ENCODE assay signal across 10 mouse cellular contexts in genomic region chr11:73326485-73326886, GRCm38 (mm10). TPM values are rescaled to one million over a fixed set of nuclear protein-coding genes. Genes with fewer than 3 reads are reported as not detected.
DNase-seq lines count a peak whose midpoint lies in the region; ATAC-seq and TF ChIP-seq lines count a peak whose summit lies in the region.
"Had no signal": no experiment of that assay in that cellular context is flagged by ENCODE, and none has a peak within 500 bp of the region (broad histone marks: within the 10 kb centered on the region; RNA-seq: fewer than 3 reads in every experiment).

No protein-coding gene starts in this region.

- H3K27me3 ChIP-seq in limb, embryonic 14.5 days (ENCODE audit: control insufficient read depth, insufficient read depth, low read length): no peaks in the 10 kb centered on the region
- no peaks in the 10 kb centered on the region for H3K27me3 ChIP-seq in small intestine, adult 2 months (ENCODE audit: control insufficient read depth, insufficient read depth, low read length)

- TF ChIP-seq POLR2A in limb, embryonic 14.5 days (IDR thresholded peaks at IDR 0.05; ENCODE audit: borderline replicate concordance, extremely low read depth, insufficient read depth, insufficient read length): no peak
- TF ChIP-seq POLR2A in small intestine, adult 2 months (IDR thresholded peaks at IDR 0.05; ENCODE audit: low read depth, low read length): no peak

- H3K4me1 ChIP-seq in limb, embryonic 14.5 days (ENCODE audit: control insufficient read depth, insufficient read depth, low read length): no peaks in the 10 kb centered on the region
- peaks cover 5% of the 10 kb centered on the region; the same call in 1 of the 2 replicates for H3K4me1 ChIP-seq in small intestine, adult 2 months (ENCODE audit: control insufficient read depth, insufficient read depth, insufficient read length, low read length)

- peak overlapping the region; percentile 10; the same call in 1 of the 2 replicates for H3K27ac ChIP-seq in left cerebral cortex, adult 2 months
- no peak overlapping the region for H3K27ac ChIP-seq in limb, embryonic 14.5 days (replicated peaks; ENCODE audit: low read depth, low read length)
- peak overlapping the region; percentile 69 for H3K27ac ChIP-seq in small intestine, adult 2 months (ENCODE audit: insufficient read depth, low read depth, low read length)

- no peak for ATAC-seq in limb, embryonic 14.5 days (ENCODE audit: low FRiP score, low read depth)
- no peak for ATAC-seq in megakaryocyte-erythroid progenitor cell, adult 5-6 weeks (replicated peaks; ENCODE audit: low FRiP score, low TSS enrichment, poor library complexity, severe bottlenecking)
- ATAC-seq: forebrain, embryonic 16.5 days had no signal

- H3K9me3 ChIP-seq in limb, embryonic 14.5 days (ENCODE audit: control insufficient read depth, low read length): no peaks in the 10 kb centered on the region

- 20% methylated on average over 12 of the region's 12 CpGs for WGBS in limb, embryonic 14.5 days
- WGBS in small intestine, adult 2 months: 6% methylated on average over 12 of the region's 12 CpGs

- no peak for TF ChIP-seq CTCF in left cerebral cortex, adult 2 months (IDR thresholded peaks at IDR 0.05)
- no peak for TF ChIP-seq CTCF in small intestine, adult 2 months (IDR thresholded peaks at IDR 0.05; ENCODE audit: extremely low read depth, insufficient read length, insufficient replicate concordance, low read depth, low read length)

- intact Hi-C loops in left cerebral cortex, adult 2 months (cut with DNase I): no loop called here
- intact Hi-C loops in left cerebral cortex, postnatal 36 days (cut with DNase I): no loop called here
- intact Hi-C loops in left cerebral cortex, postnatal 14 days (cut with DNase I): no loop called here

- H3K36me3 ChIP-seq in limb, embryonic 14.5 days (ENCODE audit: control insufficient read depth, insufficient read depth, low read length): no peaks in the 10 kb centered on the region
- peaks cover under 1% of the 10 kb centered on the region; the same call in 1 of the 2 replicates for H3K36me3 ChIP-seq in small intestine, adult 2 months (ENCODE audit: control insufficient read depth, insufficient read depth, low read length)

- H3K9ac ChIP-seq in limb, embryonic 14.5 days (ENCODE audit: low read depth, low read length, severe bottlenecking): 0 out of 2 replicates have a peak overlapping the region, but pooled peaks have one; percentile 21

- H3K4me2 ChIP-seq in limb, embryonic 14.5 days (replicated peaks; ENCODE audit: low read depth, low read length, severe bottlenecking): 0 out of 2 replicates have a peak overlapping the region, but pooled peaks have one; percentile 3

- no peak for DNase-seq in left cerebral cortex, adult 2 months (ENCODE audit: extremely low spot score in 1 of 2, low spot score in 2 of 2)
- no peak for DNase-seq in left cerebral cortex, postnatal 36 days (ENCODE audit: low spot score in 2 of 2)
- peak; percentile 27 for DNase-seq in fibroblast of lung, adult 2 months (ENCODE audit: low read depth)
- DNase-seq in limb, embryonic 14.5 days (ENCODE audit: low spot score): no peak
- DNase-seq in left cerebral cortex, postnatal 14 days (ENCODE audit: low spot score in 2 of 2): no peak
- no peak for DNase-seq in layer of hippocampus, adult 9-10 months (ENCODE audit: low spot score)
- DNase-seq: thymus, adult 2 months had no signal

- no peak overlapping the region; the same call in 1 of the 2 replicates for H3K4me3 ChIP-seq in left cerebral cortex, adult 2 months
- H3K4me3 ChIP-seq in limb, embryonic 14.5 days (replicated peaks; ENCODE audit: low read length): no peak overlapping the region
- no peak overlapping the region for H3K4me3 ChIP-seq in small intestine, adult 2 months (ENCODE audit: low read depth, low read length)

RNA-seq across cellular contexts. Expression of gene Aspa, which starts 2.9 kb away (rescaled TPM):
- 10 to 100 TPM in 1 of 2 experiments, 1 to 10 TPM in 1; 8.9 to 10.4 TPM for total RNA-seq in left cerebral cortex, adult 2 months (2021)
- total RNA-seq in left cerebral cortex, postnatal 36 days (2021): 10 to 100 TPM; 12.0 to 17.3 TPM
- polyA plus RNA-seq in limb, embryonic 14.5 days (2012; rRNA removed): 1.1 TPM in 2 replicates
- 0.76 and 1.0 TPM in 2 replicates for polyA plus RNA-seq in limb, embryonic 14.5 days (2014; fragmentation: Nextera tagmentation; extraction: Ambion mirVana)
- polyA plus RNA-seq in small intestine, adult 2 months (2012; rRNA removed): 1.4 and 9.3 TPM in 2 replicates
- 1 to 10 TPM; 3.2 to 4.0 TPM for total RNA-seq in left cerebral cortex, postnatal 14 days (2021)
- not detected in 2 replicates for total RNA-seq in megakaryocyte-erythroid progenitor cell, adult 5-6 weeks (2014; fragmentation: Nextera tagmentation)
- 3.0 and 10.2 TPM in 2 replicates for total RNA-seq in megakaryocyte-erythroid progenitor cell, adult 5-6 weeks (2017)

RNA-seq across cellular contexts. Expression of gene Gm49340, which starts 3.1 kb away (rescaled TPM):
- total RNA-seq in left cerebral cortex, adult 2 months (2021): not detected
- not detected for total RNA-seq in left cerebral cortex, postnatal 36 days (2021)
- not detected in 2 replicates for polyA plus RNA-seq in limb, embryonic 14.5 days (2012; rRNA removed)
- polyA plus RNA-seq in limb, embryonic 14.5 days (2014; fragmentation: Nextera tagmentation; extraction: Ambion mirVana): not detected in 2 replicates
- not detected in 2 replicates for polyA plus RNA-seq in small intestine, adult 2 months (2012; rRNA removed)
- not detected for total RNA-seq in left cerebral cortex, postnatal 14 days (2021)
- not detected in 2 replicates for total RNA-seq in megakaryocyte-erythroid progenitor cell, adult 5-6 weeks (2014; fragmentation: Nextera tagmentation)
- total RNA-seq in megakaryocyte-erythroid progenitor cell, adult 5-6 weeks (2017): not detected in 2 replicates
- polyA plus RNA-seq: forebrain, embryonic 16.5 days; thymus, adult 2 months had no signal

RNA-seq across cellular contexts. Expression of gene Spata22, which starts 3.1 kb away (rescaled TPM):
- not detected for total RNA-seq in left cerebral cortex, adult 2 months (2021)
- not detected for total RNA-seq in left cerebral cortex, postnatal 36 days (2021)
- polyA plus RNA-seq in limb, embryonic 14.5 days (2012; rRNA removed): not detected in 2 replicates
- polyA plus RNA-seq in limb, embryonic 14.5 days (2014; fragmentation: Nextera tagmentation; extraction: Ambion mirVana): not detected in 2 replicates
- polyA plus RNA-seq in small intestine, adult 2 months (2012; rRNA removed): not detected in 2 replicates
- total RNA-seq in left cerebral cortex, postnatal 14 days (2021): not detected
- total RNA-seq in megakaryocyte-erythroid progenitor cell, adult 5-6 weeks (2014; fragmentation: Nextera tagmentation): not detected in 2 replicates
- total RNA-seq in megakaryocyte-erythroid progenitor cell, adult 5-6 weeks (2017): not detected in 2 replicates
- polyA plus RNA-seq: forebrain, embryonic 16.5 days; thymus, adult 2 months had no signal

RNA-seq across cellular contexts. Expression of gene Olfr20, which starts 24.1 kb away (rescaled TPM):
- not detected for total RNA-seq in left cerebral cortex, adult 2 months (2021)
- total RNA-seq in left cerebral cortex, postnatal 36 days (2021): not detected
- not detected in 2 replicates for polyA plus RNA-seq in limb, embryonic 14.5 days (2012; rRNA removed)
- not detected in 2 replicates for polyA plus RNA-seq in limb, embryonic 14.5 days (2014; fragmentation: Nextera tagmentation; extraction: Ambion mirVana)
- 0.22 TPM in 1 of 2 replicates, not detected in the other for polyA plus RNA-seq in small intestine, adult 2 months (2012; rRNA removed)
- not detected for total RNA-seq in left cerebral cortex, postnatal 14 days (2021)
- not detected in 2 replicates for total RNA-seq in megakaryocyte-erythroid progenitor cell, adult 5-6 weeks (2014; fragmentation: Nextera tagmentation)
- total RNA-seq in megakaryocyte-erythroid progenitor cell, adult 5-6 weeks (2017): not detected in 2 replicates
- polyA plus RNA-seq: forebrain, embryonic 16.5 days had no signal

RNA-seq across cellular contexts. Expression of gene Olfr376, which starts 44.6 kb away (rescaled TPM):
- total RNA-seq in left cerebral cortex, adult 2 months (2021): not detected
- not detected for total RNA-seq in left cerebral cortex, postnatal 36 days (2021)
- polyA plus RNA-seq in limb, embryonic 14.5 days (2012; rRNA removed): not detected in 2 replicates
- not detected in 2 replicates for polyA plus RNA-seq in limb, embryonic 14.5 days (2014; fragmentation: Nextera tagmentation; extraction: Ambion mirVana)
- not detected in 2 replicates for polyA plus RNA-seq in small intestine, adult 2 months (2012; rRNA removed)
- total RNA-seq in left cerebral cortex, postnatal 14 days (2021): not detected
- total RNA-seq in megakaryocyte-erythroid progenitor cell, adult 5-6 weeks (2014; fragmentation: Nextera tagmentation): not detected in 2 replicates
- total RNA-seq in megakaryocyte-erythroid progenitor cell, adult 5-6 weeks (2017): not detected in 2 replicates
- polyA plus RNA-seq: forebrain, embryonic 16.5 days; thymus, adult 2 months had no signal
